Mouse (Mus musculus) embryonic facial prominence, embryonic 14.5 days (tissue): Measurements from ENCODE around the gene Oxld1. TPM values are rescaled to one million over a fixed set of nuclear protein-coding genes. Genes with fewer than 3 reads are reported as not detected.

Experiments used
- ATAC-seq: fragments of 200-750 bp; cut with Nextera tagmentation; 2 replicates; pipeline ENCODE4 v1.8.0; 2017; ENCODE audit warnings: low read depth, moderate number of reproducible peaks, moderate TSS enrichment
- DNase-seq: peaks from one replicate; pipeline ENCODE4 v3.0.0-alpha.2; 2015; ENCODE audit warnings: low spot score
- H3K27ac ChIP-seq: fragments of 300-500 bp; sonication (generic); replicated peaks from 2 replicates; pipeline ENCODE4 v1.5.1; 2014; ENCODE audit warnings: low read depth, mild to moderate bottlenecking, low read length, moderate library complexity
- H3K27me3 ChIP-seq: fragments of 300-500 bp; sonication (generic); replicated peaks from 2 replicates; pipeline ENCODE4 v1.6.1; 2014; ENCODE audit warnings: low read length; ENCODE audit not compliant: control insufficient read depth, insufficient read depth
- H3K36me3 ChIP-seq: fragments of 300-500 bp; sonication (generic); 2 replicates; pipeline ENCODE4 v1.6.1; 2014; ENCODE audit warnings: low read length, mixed read lengths; ENCODE audit not compliant: control insufficient read depth, insufficient read depth
- H3K4me1 ChIP-seq: fragments of 300-500 bp; sonication (generic); 2 replicates; pipeline ENCODE4 v1.6.1; 2014; ENCODE audit warnings: antibody characterized with exemption, low read length; ENCODE audit not compliant: control insufficient read depth, insufficient read depth
- H3K4me2 ChIP-seq: fragments of 300-500 bp; sonication (generic); 2 replicates; pipeline ENCODE4 v1.6.1; 2014; ENCODE audit warnings: low read depth, mild to moderate bottlenecking, low read length, moderate library complexity, mixed read lengths
- H3K4me3 ChIP-seq: fragments of 300-500 bp; sonication (generic); 2 replicates; pipeline ENCODE4 v1.5.1; 2014; ENCODE audit warnings: low read depth, mild to moderate bottlenecking, low read length
- H3K9ac ChIP-seq: fragments of 300-500 bp; sonication (generic); 2 replicates; pipeline ENCODE4 v1.6.1; 2014; ENCODE audit warnings: low read depth, mild to moderate bottlenecking, low read length, moderate library complexity, mixed read lengths
- H3K9me3 ChIP-seq: fragments of 300-500 bp; sonication (generic); 2 replicates; pipeline ENCODE4 v1.6.1; 2016; ENCODE audit warnings: low read length; ENCODE audit not compliant: control insufficient read depth
- WGBS: fragments of 180-500 bp; shearing (Covaris S2); extraction: QIAGEN DNeasy Blood & Tissue Kit; methylation state at CpG from one replicate; pipeline ENCODE4 v1.1.7; 2014; 5-methylcytosine and 5-hydroxymethylcytosine counted together
- polyA plus RNA-seq: library from polyadenylated mRNA; unstranded; fragments of >200 nt; fragmentation: Nextera tagmentation; extraction: Ambion mirVana; gene quantifications from 2 replicates; pipeline ENCODE4 v1.2.1, GENCODE M21; 2014

The Oxld1 gene
- 12.8 and 15.3 TPM in 2 replicates for polyA plus RNA-seq

DNA sequence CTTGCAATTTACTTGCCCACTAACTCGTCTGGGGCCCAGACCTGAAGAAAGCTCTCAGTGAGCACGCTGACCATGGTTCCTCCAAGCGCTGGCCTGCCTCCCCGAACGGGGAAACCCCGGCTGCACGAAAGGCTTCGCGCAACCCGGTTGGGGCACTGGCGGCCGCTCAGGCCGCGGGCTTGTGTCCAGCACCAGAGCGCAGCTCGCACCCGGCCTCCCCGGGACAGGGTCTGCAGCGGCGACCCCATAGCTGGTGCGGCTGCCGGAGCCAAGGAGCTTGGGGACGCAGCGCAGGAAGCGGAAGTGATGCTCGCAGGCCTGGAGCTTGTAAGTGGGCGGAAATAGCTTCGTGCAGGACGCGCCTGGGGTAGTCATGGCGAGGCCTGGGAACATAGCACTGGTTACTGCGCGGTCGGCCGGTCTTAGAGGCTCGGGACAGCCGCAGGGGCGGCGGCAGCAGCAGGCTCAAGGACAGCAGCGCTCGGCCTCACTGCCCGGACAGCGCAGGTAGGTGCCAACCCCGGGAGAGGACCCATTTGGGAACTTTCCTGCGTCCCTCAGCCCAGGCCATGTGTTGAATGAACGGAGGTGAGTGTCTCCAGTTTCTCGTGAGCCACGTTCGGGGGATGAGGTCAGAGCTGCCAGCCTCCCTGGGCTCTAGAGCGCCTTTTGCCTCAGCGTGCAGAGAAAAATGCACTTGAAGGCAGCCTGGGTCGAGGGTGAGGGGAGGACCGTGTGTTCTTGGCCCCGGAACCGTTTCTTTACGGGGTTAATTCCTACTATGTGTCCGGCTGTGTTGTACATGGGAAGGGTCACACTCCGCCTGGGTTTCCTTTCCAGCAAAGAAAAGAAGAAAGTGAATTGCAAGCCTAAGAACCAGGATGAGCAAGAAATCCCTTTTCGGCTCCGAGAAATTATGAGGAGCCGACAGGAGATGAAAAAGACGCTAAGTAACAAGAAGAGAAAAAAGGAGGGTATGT lies at the start of gene Oxld1, which contains the start of gene Ccdc137:
TSS of gene Oxld1 (minus strand) at position 297 of the 980 bp plus-strand sequence.
TSS of gene Ccdc137 (plus strand) at position 344 of the 980 bp plus-strand sequence.
- 6% methylated on average over 51 of the region's 62 CpGs for WGBS
- H3K36me3 ChIP-seq: peaks cover 35% of the 10 kb centered on the region
- no peaks in the 10 kb centered on the region for H3K27me3 ChIP-seq
- ATAC-seq (peak; percentile 92), DNase-seq (peak; percentile 94)
- peak within 1 kb of the TSS; percentile 72 for H3K4me2 ChIP-seq
- H3K9me3 ChIP-seq: no peaks in the 10 kb centered on the region
- peak within 1 kb of the TSS; percentile 71 for H3K4me3 ChIP-seq
- H3K27ac ChIP-seq: peak within 1 kb of the TSS; percentile 76
- H3K9ac ChIP-seq: peak within 1 kb of the TSS; percentile 94
- no peaks in the 10 kb centered on the region; the same call in 1 of the 2 replicates for H3K4me1 ChIP-seq

DNA sequence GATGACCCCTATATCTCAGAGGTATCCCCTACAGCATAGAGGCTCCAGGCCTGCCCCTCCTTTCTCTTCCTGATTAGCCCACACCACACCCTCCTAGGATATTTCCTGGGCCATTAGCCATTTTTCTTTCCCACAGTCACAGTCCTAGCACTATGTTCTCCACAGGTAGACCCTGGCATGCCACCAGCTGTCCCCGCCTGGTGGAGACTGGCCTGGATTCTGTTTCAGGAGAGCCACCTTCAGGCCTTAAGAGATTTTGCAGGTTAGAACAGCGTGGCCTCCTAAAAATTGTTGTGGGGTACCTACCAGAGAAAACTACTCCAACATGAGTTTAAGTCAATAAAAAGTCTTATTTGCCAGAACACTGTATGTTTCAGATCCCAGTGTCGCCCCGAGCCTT lies 49.0 kb upstream of the Oxld1 start:
- H3K9me3 ChIP-seq: no peaks in the 10 kb centered on the region
- H3K4me3 ChIP-seq: no peak overlapping the region
- no peak overlapping the region for H3K9ac ChIP-seq
- no peak overlapping the region for H3K27ac ChIP-seq
- ATAC-seq: peak; percentile 47; the same call in 1 of the 2 replicates
- H3K36me3 ChIP-seq: no peaks in the 10 kb centered on the region
- 60% methylated on average over 4 of the region's 4 CpGs for WGBS
- no peak overlapping the region for H3K4me2 ChIP-seq
- peaks cover 9% of the 10 kb centered on the region for H3K4me1 ChIP-seq
- no peaks in the 10 kb centered on the region for H3K27me3 ChIP-seq
- DNase-seq: peak; percentile 57

GRCm38 (mm10) chr11:120505661-120506060 lies 47.8 kb upstream of the Oxld1 start:
- Histone ChIP-seq H3K9me3 (no peaks in the 10 kb centered on the region), H3K4me2 (no peak overlapping the region), H3K27me3 (no peaks in the 10 kb centered on the region), H3K27ac (no peak overlapping the region), H3K4me1 (peaks cover 7% of the 10 kb centered on the region), H3K9ac (no peak overlapping the region), H3K36me3 (no peaks in the 10 kb centered on the region), H3K4me3 (no peak overlapping the region)
- ATAC-seq (no peak), DNase-seq (no peak)
- 76% methylated on average over 3 of the region's 3 CpGs for WGBS

- Histone ChIP-seq H3K27me3 (no peaks in the 10 kb centered on the region), H3K9ac (no peak overlapping the region), H3K27ac (no peak overlapping the region), H3K4me2 (no peak overlapping the region), H3K36me3 (peaks cover 21% of the 10 kb centered on the region), H3K9me3 (no peaks in the 10 kb centered on the region), H3K4me1 (no peaks in the 10 kb centered on the region), H3K4me3 (no peak overlapping the region)
- WGBS: 88% methylated on average over 4 of the region's 4 CpGs
- DNase-seq (no peak), ATAC-seq (no peak)
Observed at GRCm38 (mm10) chr11:120501701-120502100, 43.8 kb upstream of the Oxld1 start.

GRCm38 (mm10) chr11:120501018-120501417 lies 43.1 kb upstream of the Oxld1 start:
- no peak overlapping the region for H3K4me3 ChIP-seq
- no peak overlapping the region for H3K27ac ChIP-seq
- H3K9me3 ChIP-seq: no peaks in the 10 kb centered on the region
- no peak overlapping the region for H3K9ac ChIP-seq
- H3K4me2 ChIP-seq: no peak overlapping the region
- H3K4me1 ChIP-seq: no peaks in the 10 kb centered on the region
- H3K36me3 ChIP-seq: peaks cover 27% of the 10 kb centered on the region
- 55% methylated on average over 6 of the region's 6 CpGs for WGBS
- no peaks in the 10 kb centered on the region for H3K27me3 ChIP-seq
- ATAC-seq (no peak), DNase-seq (no peak)

GRCm38 (mm10) chr11:120500357-120500756 lies 42.5 kb upstream of the Oxld1 start:
- DNase-seq (no peak), ATAC-seq (peak; percentile 24; the same call in 1 of the 2 replicates)
- no peak overlapping the region for H3K4me3 ChIP-seq
- H3K9me3 ChIP-seq: no peaks in the 10 kb centered on the region
- peaks cover 33% of the 10 kb centered on the region for H3K36me3 ChIP-seq
- H3K27ac ChIP-seq: no peak overlapping the region
- H3K9ac ChIP-seq: peak overlapping the region; percentile 31; the same call in 1 of the 2 replicates
- no peaks in the 10 kb centered on the region for H3K4me1 ChIP-seq
- WGBS: 29% methylated on average over 3 of the region's 3 CpGs
- no peak overlapping the region for H3K4me2 ChIP-seq
- no peaks in the 10 kb centered on the region for H3K27me3 ChIP-seq

- H3K4me1 ChIP-seq: no peaks in the 10 kb centered on the region
- DNase-seq (no peak), ATAC-seq (no peak)
- H3K36me3 ChIP-seq: peaks cover 38% of the 10 kb centered on the region
- H3K4me3 ChIP-seq: no peak overlapping the region
- no peak overlapping the region for H3K9ac ChIP-seq
- H3K27ac ChIP-seq: no peak overlapping the region
- no peak overlapping the region for H3K4me2 ChIP-seq
- no peaks in the 10 kb centered on the region for H3K27me3 ChIP-seq
- WGBS: 78% methylated on average over 6 of the region's 6 CpGs
- H3K9me3 ChIP-seq: no peaks in the 10 kb centered on the region
Observed at GRCm38 (mm10) chr11:120499894-120500293, 42.0 kb upstream of the Oxld1 start.

DNA sequence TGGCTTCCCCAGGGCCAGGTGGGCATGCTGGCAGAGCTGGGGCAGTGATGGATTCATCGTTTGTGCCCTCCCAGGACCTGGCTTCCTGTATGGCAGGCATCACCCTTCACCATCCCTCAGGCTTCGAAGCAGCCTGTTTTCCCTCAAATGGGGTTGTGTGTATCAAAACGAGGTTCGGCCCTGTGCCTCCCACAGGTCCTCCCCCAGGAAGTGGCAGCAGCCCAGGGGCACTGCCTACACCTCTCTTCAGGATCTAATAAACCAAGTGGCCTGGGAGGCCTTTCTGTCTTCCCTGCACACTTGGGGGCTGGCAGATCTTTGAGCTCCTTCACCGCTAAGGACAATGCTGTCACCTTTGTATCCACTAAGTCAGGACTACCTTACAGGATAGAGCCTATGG lies 41.0 kb upstream of the Oxld1 start:
- Histone ChIP-seq H3K27me3 (no peaks in the 10 kb centered on the region), H3K4me3 (no peak overlapping the region), H3K36me3 (peaks cover 46% of the 10 kb centered on the region), H3K27ac (no peak overlapping the region), H3K9me3 (no peaks in the 10 kb centered on the region), H3K9ac (0 out of 2 replicates have a peak overlapping the region, but pooled peaks have one; percentile 25), H3K4me2 (no peak overlapping the region), H3K4me1 (no peaks in the 10 kb centered on the region)
- ATAC-seq (no peak), DNase-seq (no peak)
- whole genome bisulfite sequencing: 91% methylated on average over 5 of the region's 5 CpGs
